Mouse (Mus musculus) liver, postnatal 0 days (tissue): Measurements from ENCODE around the gene Mrpl30.
A peak's percentile ranks its signal among the peaks of the same experiment; 100 is the strongest.

ENCODE experiments used
- CTCF ChIP-seq: sonication (generic); IDR thresholded peaks from 2 replicates; pipeline ENCODE4 v1.5.1; 2016; ENCODE audit warnings: antibody characterized with exemption, low read depth
- EP300 ChIP-seq: IDR thresholded peaks from 2 replicates; pipeline ENCODE4 v1.6.1; 2016; ENCODE audit warnings: antibody characterized with exemption, low read depth, mild to moderate bottlenecking

DNA sequence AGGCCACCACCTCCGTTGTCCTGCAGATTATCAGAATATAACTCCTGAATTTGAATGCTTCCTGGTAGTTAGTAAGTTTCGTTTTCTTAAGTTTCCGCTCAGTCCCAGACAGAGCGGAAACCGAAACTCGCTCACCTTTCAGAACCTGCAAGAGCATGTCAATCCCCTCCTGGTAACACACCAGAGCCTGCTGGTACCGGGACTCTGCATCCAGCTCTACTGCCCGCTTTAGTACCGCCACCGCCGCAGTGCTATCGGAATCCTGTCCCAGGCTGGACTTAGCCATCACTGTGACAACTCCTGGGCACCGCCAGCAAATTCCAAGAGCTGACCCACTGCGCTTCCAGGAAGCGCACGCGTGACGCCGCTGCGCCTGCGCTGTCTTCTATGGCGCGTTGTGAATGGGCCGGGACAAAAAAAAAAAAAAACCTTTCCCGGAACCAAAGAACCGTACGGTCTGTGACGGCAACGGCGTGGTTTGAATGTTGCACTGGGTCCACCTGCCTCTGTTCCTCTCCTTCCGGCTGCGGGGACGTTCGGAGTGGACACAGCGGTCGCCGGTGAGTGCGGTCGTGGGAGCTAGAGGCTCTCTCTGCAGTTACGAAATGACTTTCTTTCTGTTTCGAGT is at the start of gene Mrpl30, which contains the start of gene Mitd1:
- TF ChIP-seq CTCF: no peak
- peak; percentile 68 for TF ChIP-seq EP300
